Mouse (Mus musculus) E14TG2a.4 (cell line): Measurements from ENCODE around the gene Ms4a12.

Source experiments
- CTCF ChIP-seq: conservative IDR thresholded peaks from 2 replicates; pipeline ENCODE4 v1.5.1; 2014; ENCODE audit warnings: low read length
- POU5F1 ChIP-seq: IDR thresholded peaks from 2 replicates; pipeline ENCODE4 v1.6.1; 2014; ENCODE audit warnings: low read length, borderline replicate concordance

GRCm38 (mm10) chr19:11184121-11184520 is 48.1 kb downstream of the Ms4a12 start:
- TF ChIP-seq CTCF (peak; percentile 67), POU5F1 (no peak)
